Mouse (Mus musculus) small intestine, adult 2 months (tissue): ENCODE results near the gene Cldn7. TPM values are rescaled to one million over a fixed set of nuclear protein-coding genes. Genes with fewer than 3 reads are reported as not detected.
"Not testable (repeated sequence)": the region's sequence is repeated elsewhere in the genome, so short reads cannot be mapped to it uniquely, and the experiment has no call there.

Experiments
- H3K27ac ChIP-seq: fragments of 200-500 bp; 2 replicates; pipeline ENCODE4 v1.5.1; 2012; ENCODE audit warnings: low read depth, low read length, control low read depth, inconsistent platforms; ENCODE audit not compliant: insufficient read depth
- H3K27me3 ChIP-seq: fragments of 200-500 bp; 2 replicates; pipeline ENCODE4 v1.6.1; 2012; ENCODE audit warnings: mild to moderate bottlenecking, moderate library complexity, low read length, inconsistent platforms; ENCODE audit not compliant: control insufficient read depth, insufficient read depth
- H3K36me3 ChIP-seq: fragments of 200-500 bp; 2 replicates; pipeline ENCODE4 v1.6.1; 2012; ENCODE audit warnings: mild to moderate bottlenecking, low read length, control low read depth, inconsistent platforms; ENCODE audit not compliant: control insufficient read depth, insufficient read depth
- H3K4me1 ChIP-seq: fragments of 200-500 bp; 2 replicates; pipeline ENCODE4 v1.6.1; 2012; ENCODE audit warnings: low read length, inconsistent platforms, mixed read lengths; ENCODE audit not compliant: control insufficient read depth, insufficient read depth, insufficient read length
- H3K4me3 ChIP-seq: fragments of 200-500 bp; 2 replicates; pipeline ENCODE4 v1.5.1; 2012; ENCODE audit warnings: low read depth, mild to moderate bottlenecking, control low read depth, inconsistent platforms, low read length, moderate library complexity
- CTCF ChIP-seq: fragments of 200-500 bp; IDR thresholded peaks from 2 replicates; pipeline ENCODE4 v1.5.1; 2012; ENCODE audit warnings: low read depth, mild to moderate bottlenecking, control low read depth, inconsistent platforms, low read length, moderate library complexity, mixed read lengths; ENCODE audit not compliant: insufficient replicate concordance, insufficient read length; ENCODE audit errors: extremely low read depth
- POLR2A ChIP-seq: fragments of 200-500 bp; IDR thresholded peaks from 2 replicates; pipeline ENCODE4 v1.6.1; 2012; ENCODE audit warnings: low read depth, mild to moderate bottlenecking, control low read depth, inconsistent platforms, low read length, moderate library complexity
- WGBS: fragments of 180-500 bp; shearing (Covaris S2); methylation state at CpG from one replicate; pipeline ENCODE4 v1.1.7; 2018; 5-methylcytosine and 5-hydroxymethylcytosine counted together
- polyA plus RNA-seq: library from polyadenylated mRNA; depleted of rRNA; stranded (reverse); fragments of >200 nt; gene quantifications from 2 replicates; pipeline ENCODE4 v1.2.3, GENCODE M21; 2012; rRNA removed

Gene Cldn7
- polyA plus RNA-seq, 1 experiment = 1,844 TPM

GRCm38 (mm10) chr11:70015677-70016076 is 51.1 kb downstream of the Cldn7 start:
- no peak overlapping the region for H3K27ac ChIP-seq
- no peaks in the 10 kb centered on the region for H3K27me3 ChIP-seq
- peaks cover 24% of the 10 kb centered on the region for H3K36me3 ChIP-seq
- 61% methylated on average over 6 of the region's 6 CpGs for WGBS
- H3K4me1 ChIP-seq = peaks cover 2% of the 10 kb centered on the region; the same call in 1 of the 2 replicates
- TF ChIP-seq CTCF = no peak
- TF ChIP-seq POLR2A = no peak
- no peak overlapping the region for H3K4me3 ChIP-seq

- not testable (repeated sequence) for H3K4me3 ChIP-seq, H3K27me3 ChIP-seq, H3K4me1 ChIP-seq, H3K27ac ChIP-seq
- 79% methylated on average over 2 of the region's 2 CpGs for WGBS
- peaks cover 20% of the 10 kb centered on the region for H3K36me3 ChIP-seq
Observed at GRCm38 (mm10) chr11:70016177-70016576, 51.6 kb downstream of the Cldn7 start.

- no peaks in the 10 kb centered on the region for H3K27me3 ChIP-seq
- H3K4me1 ChIP-seq = peaks cover 2% of the 10 kb centered on the region; the same call in 1 of the 2 replicates
- 87% methylated on average over 3 of the region's 3 CpGs for WGBS
- TF ChIP-seq POLR2A (no peak), CTCF (no peak)
- peaks cover 16% of the 10 kb centered on the region for H3K36me3 ChIP-seq
- H3K4me3 ChIP-seq = no peak within 1 kb of the TSS
- H3K27ac ChIP-seq = no peak within 1 kb of the TSS
Observed at GRCm38 (mm10) chr11:70016669-70017068, 52.1 kb downstream of the Cldn7 start, which contains the start of gene Dlg4. TSS of gene Dlg4 (plus strand) at chr11:70016942.

- peaks cover 10% of the 10 kb centered on the region; the same call in 1 of the 2 replicates for H3K36me3 ChIP-seq
- no peaks in the 10 kb centered on the region for H3K27me3 ChIP-seq
- peaks cover 2% of the 10 kb centered on the region; the same call in 1 of the 2 replicates for H3K4me1 ChIP-seq
- TF ChIP-seq CTCF (no peak), POLR2A (no peak)
- H3K4me3 ChIP-seq = no peak overlapping the region
- 53% methylated on average over 7 of the region's 7 CpGs for WGBS
- H3K27ac ChIP-seq = no peak overlapping the region
Observed at GRCm38 (mm10) chr11:70017199-70017767, 52.7 kb downstream of the Cldn7 start.

Other genes with a start within 250 kb of the Cldn7 start
- gene Polr2a, start 206.1 kb upstream of the Cldn7 start, polyA plus RNA-seq = 22.5 and 62.3 TPM in 2 replicates
- 0.08 and 0.16 TPM in 2 replicates for gene Slc35g3, start 202.8 kb upstream of the Cldn7 start, polyA plus RNA-seq
- 12.1 and 16.5 TPM in 2 replicates for gene Zbtb4, start 198.9 kb upstream of the Cldn7 start, polyA plus RNA-seq
- gene Chrnb1, start 168.8 kb upstream of the Cldn7 start, polyA plus RNA-seq = 5.5 and 8.7 TPM in 2 replicates
- gene Fgf11, start 162.9 kb upstream of the Cldn7 start, polyA plus RNA-seq = 3.6 and 4.8 TPM in 2 replicates
- gene Tmem102, start 159.2 kb upstream of the Cldn7 start, polyA plus RNA-seq = 30.5 and 63.0 TPM in 2 replicates
- gene Gm39566, start 149.5 kb upstream of the Cldn7 start, polyA plus RNA-seq = not detected in 2 replicates
- gene Spem2, start 146.3 kb upstream of the Cldn7 start, polyA plus RNA-seq = not detected in 2 replicates
- gene Spem1, start 142.6 kb upstream of the Cldn7 start, polyA plus RNA-seq = not detected in 2 replicates
- gene Nlgn2, start 127.0 kb upstream of the Cldn7 start, polyA plus RNA-seq = 11.1 and 12.0 TPM in 2 replicates
- 98.8 and 99.3 TPM in 2 replicates for gene Tmem256, start 126.3 kb upstream of the Cldn7 start, polyA plus RNA-seq
- 14.6 and 29.3 TPM in 2 replicates for gene Plscr3, start 118.4 kb upstream of the Cldn7 start, polyA plus RNA-seq
- 21.1 and 46.3 TPM in 2 replicates for gene Tnk1, start 106.0 kb upstream of the Cldn7 start, polyA plus RNA-seq
- not detected in 2 replicates for gene Tmem95, start 86.8 kb upstream of the Cldn7 start, polyA plus RNA-seq
- 1.6 and 2.8 TPM in 2 replicates for gene Kctd11, start 83.4 kb upstream of the Cldn7 start, polyA plus RNA-seq
- 7.3 and 11.6 TPM in 2 replicates for gene Acap1, start 69.2 kb upstream of the Cldn7 start, polyA plus RNA-seq
- 1.8 and 2.6 TPM in 2 replicates for gene 2810408A11Rik, start 63.8 kb upstream of the Cldn7 start, polyA plus RNA-seq
- gene Neurl4, start 63.7 kb upstream of the Cldn7 start, polyA plus RNA-seq = 17.3 and 23.9 TPM in 2 replicates
- gene Gps2, start 50.9 kb upstream of the Cldn7 start, polyA plus RNA-seq = 57.4 and 104 TPM in 2 replicates
- gene Eif5a, start 42.8 kb upstream of the Cldn7 start, polyA plus RNA-seq = 136 and 230 TPM in 2 replicates
- gene Ybx2, start 29.0 kb upstream of the Cldn7 start, polyA plus RNA-seq = 10.6 and 11.4 TPM in 2 replicates
- 11.2 and 12.9 TPM in 2 replicates for gene Slc2a4, start 16.6 kb upstream of the Cldn7 start, polyA plus RNA-seq
- gene Ctdnep1, start 16.4 kb downstream of the Cldn7 start, polyA plus RNA-seq = 59.7 and 116 TPM in 2 replicates
- gene Elp5, start 17.7 kb downstream of the Cldn7 start, polyA plus RNA-seq = 24.4 and 37.8 TPM in 2 replicates
- gene Gabarap, start 26.4 kb downstream of the Cldn7 start, polyA plus RNA-seq = 211 and 564 TPM in 2 replicates
- 5.7 and 12.4 TPM in 2 replicates for gene Phf23, start 31.0 kb downstream of the Cldn7 start, polyA plus RNA-seq
- gene Dvl2, start 35.8 kb downstream of the Cldn7 start, polyA plus RNA-seq = 5.2 and 7.4 TPM in 2 replicates
- 65.6 and 109 TPM in 2 replicates for gene Acadvl, start 50.6 kb downstream of the Cldn7 start, polyA plus RNA-seq
- 5.3 and 5.5 TPM in 2 replicates for gene Dlg4, start 52.2 kb downstream of the Cldn7 start, polyA plus RNA-seq
- not detected in 2 replicates for gene Asgr1, start 89.3 kb downstream of the Cldn7 start, polyA plus RNA-seq
- 0.16 and 0.30 TPM in 2 replicates for gene Asgr2, start 127.9 kb downstream of the Cldn7 start, polyA plus RNA-seq
- gene Mgl2, start 165.6 kb downstream of the Cldn7 start, polyA plus RNA-seq = 0.93 and 1.6 TPM in 2 replicates
- gene Clec10a, start 191.4 kb downstream of the Cldn7 start, polyA plus RNA-seq = 0.24 and 1.0 TPM in 2 replicates
- 6.6 and 12.7 TPM in 2 replicates for gene Slc16a11, start 248.0 kb downstream of the Cldn7 start, polyA plus RNA-seq